Mouse (Mus musculus) erythroblast, embryonic 14.5 days (primary cell): ENCODE results near the gene Gm49336.

Source experiments
- GATA1 ChIP-seq: IDR thresholded peaks from 2 replicates; pipeline ENCODE4 v1.6.1; 2012; ENCODE audit warnings: low read length, inconsistent platforms, mixed read lengths
- TAL1 ChIP-seq: IDR thresholded peaks from 3 replicates; pipeline ENCODE4 v1.6.1; 2012; ENCODE audit warnings: low read length, inconsistent platforms, mixed read lengths

- no peak for TF ChIP-seq GATA1
- no peak for TF ChIP-seq TAL1
Observed at GRCm38 (mm10) chr14:60252004-60253000, 995 bp upstream of the Gm49336 start.
